Mouse (Mus musculus): ENCODE results near the gene Rab42. TPM values are rescaled to one million over a fixed set of nuclear protein-coding genes. Genes with fewer than 3 reads are reported as not detected.

The Rab42 gene
- total and polyA plus RNA-seq, 2 experiments from 2014 or later: 3.9 TPM; not detected in 1

DNA sequence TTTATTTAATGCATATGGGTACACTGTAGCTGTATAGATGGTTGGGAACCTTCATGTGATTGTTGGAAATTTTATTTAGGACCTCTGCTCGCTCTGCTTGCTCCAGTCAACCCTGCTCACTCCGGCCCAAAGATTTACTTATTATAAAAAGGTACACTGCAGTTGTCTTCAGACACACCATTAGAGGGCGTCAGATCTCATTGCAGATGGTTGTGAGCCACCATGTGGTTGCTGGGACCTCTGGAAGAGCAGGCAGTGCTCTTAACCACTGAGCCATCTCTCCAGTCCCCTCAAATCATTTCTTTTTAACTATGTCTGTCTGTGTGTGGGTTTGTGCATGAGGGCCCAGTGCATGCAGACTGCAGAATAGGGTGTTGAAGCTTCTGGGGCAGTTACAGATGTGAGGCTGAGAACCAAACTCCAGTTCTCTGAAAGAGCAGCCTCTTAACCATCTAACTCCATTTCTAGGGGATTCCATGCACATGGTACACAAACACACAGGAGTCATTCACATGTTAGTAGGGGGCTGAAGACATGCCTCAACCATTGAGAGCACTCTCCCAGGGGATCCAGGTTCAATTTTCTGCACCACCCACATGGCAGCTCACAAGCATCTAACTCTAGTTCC is 46.4 kb upstream of the Rab42 start:
- ATAC-seq (ENCODE audit: insufficient read depth, low read depth): no peak

DNA sequence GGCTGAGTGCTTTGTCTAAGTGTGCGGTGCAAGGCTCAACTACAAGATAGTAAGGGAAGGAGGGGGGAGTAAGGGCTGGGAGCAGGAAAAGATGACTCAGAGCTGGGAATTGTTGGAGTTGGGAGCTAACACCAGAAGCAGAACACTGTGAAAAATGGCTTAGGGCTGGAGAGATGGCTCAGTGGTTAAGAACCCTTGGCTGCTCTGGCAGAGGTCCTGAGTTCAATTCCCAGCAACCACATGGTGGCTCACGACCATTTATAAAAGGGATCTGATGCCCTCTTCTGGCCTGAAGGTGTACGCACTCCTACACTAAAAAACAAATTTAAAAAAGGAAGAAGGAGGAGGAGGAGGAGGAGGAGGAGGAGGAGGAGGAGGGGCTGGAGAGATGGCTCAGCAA is 43.5 kb upstream of the Rab42 start:
- ATAC-seq (ENCODE audit: insufficient read depth, low read depth) (no peak), DNase-seq (ENCODE audit: low spot score) (no peak)
- WGBS: 36% methylated on average over 3 of the region's 3 CpGs
- Histone ChIP-seq H3K4me2 (ENCODE audit: low read depth, low read length) (no peak overlapping the region), H3K9me3 (replicated peaks; ENCODE audit: control insufficient read depth, low read length) (no peaks in the 10 kb centered on the region), H3K36me3 (replicated peaks; ENCODE audit: control insufficient read depth, insufficient read depth, low read length) (peaks cover 21% of the 10 kb centered on the region), H3K27me3 (ENCODE audit: control insufficient read depth, insufficient read depth, low read length) (no peaks in the 10 kb centered on the region), H3K27ac (ENCODE audit: low read depth) (no peak overlapping the region), H3K4me1 (ENCODE audit: control insufficient read depth, insufficient read depth) (peaks cover 14% of the 10 kb centered on the region), H3K4me3 (ENCODE audit: low read depth, low read length) (no peak overlapping the region), H3K9ac (replicated peaks; ENCODE audit: low read depth, low read length) (no peak overlapping the region)
- TF ChIP-seq CTCF (IDR thresholded peaks at IDR 0.05; ENCODE audit: low read depth) (no peak), EP300 (IDR thresholded peaks at IDR 0.05; ENCODE audit: low read depth) (no peak)

More for the DNA sequence above, 46.4 kb upstream of the Rab42 start:
- WGBS: 70% methylated on average over 3 of the region's 3 CpGs
- Histone ChIP-seq H3K36me3 (replicated peaks; ENCODE audit: control insufficient read depth, insufficient read depth, low read length) (peaks cover 21% of the 10 kb centered on the region), H3K4me1 (ENCODE audit: control insufficient read depth, insufficient read depth) (peaks cover 13% of the 10 kb centered on the region), H3K4me2 (ENCODE audit: low read depth, low read length) (no peak overlapping the region), H3K9ac (replicated peaks; ENCODE audit: low read depth, low read length) (no peak overlapping the region), H3K27me3 (ENCODE audit: control insufficient read depth, insufficient read depth, low read length) (no peaks in the 10 kb centered on the region), H3K27ac (ENCODE audit: low read depth) (no peak overlapping the region), H3K4me3 (ENCODE audit: low read depth, low read length) (no peak overlapping the region), H3K9me3 (replicated peaks; ENCODE audit: control insufficient read depth, low read length) (no peaks in the 10 kb centered on the region)
- TF ChIP-seq CTCF (IDR thresholded peaks at IDR 0.05; ENCODE audit: low read depth) (0 out of 2 replicates have a peak, but pooled peaks have one; percentile 8), EP300 (IDR thresholded peaks at IDR 0.05; ENCODE audit: low read depth) (no peak)
- no peak for DNase-seq (ENCODE audit: low spot score)

DNA sequence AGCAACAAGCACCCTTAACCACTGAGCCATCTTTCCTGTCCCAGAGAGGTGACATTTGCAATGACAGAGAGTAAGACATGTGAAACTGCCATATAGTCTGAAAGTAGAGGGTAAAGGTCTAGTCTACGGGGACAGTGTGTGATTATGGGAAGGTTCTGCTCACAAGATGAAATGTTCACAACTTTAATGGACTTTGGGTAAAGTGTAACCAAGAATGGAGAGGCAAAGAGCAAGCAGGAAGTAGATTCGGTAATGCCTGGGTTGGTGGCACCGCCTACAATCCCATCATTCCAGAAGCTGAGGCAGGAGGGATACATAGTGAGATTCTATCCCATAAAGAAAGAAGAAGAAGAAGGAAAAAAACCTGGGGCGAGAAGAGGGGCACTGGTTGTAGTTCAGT is 43.1 kb upstream of the Rab42 start:
- H3K4me1 ChIP-seq (ENCODE audit: control insufficient read depth, insufficient read depth): peaks cover 13% of the 10 kb centered on the region
- 66% methylated on average over 4 of the region's 4 CpGs for WGBS
- no peak overlapping the region for H3K27ac ChIP-seq (ENCODE audit: low read depth)

GRCm38 (mm10) chr4:132345843-132346212 is 42.6 kb upstream of the Rab42 start:
- H3K4me2 ChIP-seq (ENCODE audit: low read depth, low read length): 0 out of 2 replicates have a peak overlapping the region, but pooled peaks have one; percentile 89

More for the DNA sequence above, 43.1 kb upstream of the Rab42 start:
- no peak overlapping the region for H3K4me3 ChIP-seq (ENCODE audit: low read depth, low read length)
- no peak for DNase-seq (ENCODE audit: low spot score)
- TF ChIP-seq EP300 (IDR thresholded peaks at IDR 0.05; ENCODE audit: low read depth): no peak
- no peak for TF ChIP-seq CTCF (IDR thresholded peaks at IDR 0.05; ENCODE audit: low read depth)
- no peak overlapping the region for H3K4me2 ChIP-seq (ENCODE audit: low read depth, low read length)
- H3K9ac ChIP-seq (replicated peaks; ENCODE audit: low read depth, low read length): no peak overlapping the region
- ATAC-seq (ENCODE audit: insufficient read depth, low read depth): no peak
- H3K27me3 ChIP-seq (ENCODE audit: control insufficient read depth, insufficient read depth, low read length): no peaks in the 10 kb centered on the region
- no peaks in the 10 kb centered on the region for H3K9me3 ChIP-seq (replicated peaks; ENCODE audit: control insufficient read depth, low read length)
- peaks cover 17% of the 10 kb centered on the region for H3K36me3 ChIP-seq (replicated peaks; ENCODE audit: control insufficient read depth, insufficient read depth, low read length)

GRCm38 (mm10) chr4:132345135-132345842 is 42.1 kb upstream of the Rab42 start:
- TF ChIP-seq CTCF (IDR thresholded peaks at IDR 0.05; ENCODE audit: low read depth) (peak; percentile 95), EP300 (IDR thresholded peaks at IDR 0.05; ENCODE audit: low read depth) (no peak)
- Histone ChIP-seq H3K36me3 (replicated peaks; ENCODE audit: control insufficient read depth, insufficient read depth, low read length) (peaks cover 8% of the 10 kb centered on the region), H3K27ac (ENCODE audit: low read depth) (peak overlapping the region; percentile 62), H3K4me3 (ENCODE audit: low read depth, low read length) (peak overlapping the region; percentile 75), H3K9me3 (replicated peaks; ENCODE audit: control insufficient read depth, low read length) (no peaks in the 10 kb centered on the region), H3K27me3 (ENCODE audit: control insufficient read depth, insufficient read depth, low read length) (no peaks in the 10 kb centered on the region), H3K9ac (replicated peaks; ENCODE audit: low read depth, low read length) (peak overlapping the region; percentile 74), H3K4me1 (ENCODE audit: control insufficient read depth, insufficient read depth) (peaks cover 13% of the 10 kb centered on the region), H3K4me2 (ENCODE audit: low read depth, low read length) (peak overlapping the region; percentile 89)
- ATAC-seq (ENCODE audit: insufficient read depth, low read depth): peak; percentile 92
- DNase-seq (ENCODE audit: low spot score): peak; percentile 78
- WGBS: under 1% methylated on average over 83 of the region's 83 CpGs

More at GRCm38 (mm10) chr4:132345843-132346212, 42.6 kb upstream of the Rab42 start:
- Histone ChIP-seq H3K36me3 (replicated peaks; ENCODE audit: control insufficient read depth, insufficient read depth, low read length) (peaks cover 13% of the 10 kb centered on the region), H3K9me3 (replicated peaks; ENCODE audit: control insufficient read depth, low read length) (no peaks in the 10 kb centered on the region), H3K4me1 (ENCODE audit: control insufficient read depth, insufficient read depth) (peaks cover 13% of the 10 kb centered on the region), H3K27ac (ENCODE audit: low read depth) (no peak overlapping the region), H3K9ac (replicated peaks; ENCODE audit: low read depth, low read length) (no peak overlapping the region), H3K27me3 (ENCODE audit: control insufficient read depth, insufficient read depth, low read length) (no peaks in the 10 kb centered on the region), H3K4me3 (ENCODE audit: low read depth, low read length) (peak overlapping the region; percentile 75)
- 44% methylated on average over 5 of the region's 5 CpGs for WGBS
- no peak for ATAC-seq (ENCODE audit: insufficient read depth, low read depth)
- DNase-seq (ENCODE audit: low spot score): no peak
- TF ChIP-seq CTCF (IDR thresholded peaks at IDR 0.05; ENCODE audit: low read depth) (no peak), EP300 (IDR thresholded peaks at IDR 0.05; ENCODE audit: low read depth) (no peak)
